Mouse (Mus musculus): ENCODE data around the gene Rab40c. TPM values are rescaled to one million over a fixed set of nuclear protein-coding genes. Genes with fewer than 3 reads are reported as not detected.

Rab40c gene
- polyA plus RNA-seq, 1 experiment = 40.7 TPM

- whole genome bisulfite sequencing = 82% methylated on average over 4 of the region's 4 CpGs
- DNase-seq (ENCODE audit: low read depth, low spot score) = no peak
These were observed 28.0 kb upstream of the Rab40c start for GRCm38 (mm10) chr17:25947576-25947975.

GRCm38 (mm10) chr17:25946891-25947290 is 27.4 kb upstream of the Rab40c start:
- 82% methylated on average over 8 of the region's 8 CpGs for WGBS
- no peak for DNase-seq (ENCODE audit: low read depth, low spot score)

- WGBS = 72% methylated on average over 7 of the region's 7 CpGs
These were observed 26.8 kb upstream of the Rab40c start for GRCm38 (mm10) chr17:25946349-25946748.

GRCm38 (mm10) chr17:25945517-25946155 is 26.1 kb upstream of the Rab40c start:
- 74% methylated on average over 9 of the region's 9 CpGs for WGBS
- no peak for DNase-seq (ENCODE audit: low read depth, low spot score)

More at GRCm38 (mm10) chr17:25946349-25946748, 26.8 kb upstream of the Rab40c start:
- DNase-seq (ENCODE audit: low read depth, low spot score) = no peak

- DNase-seq (ENCODE audit: low read depth, low spot score) = no peak
- WGBS = 55% methylated on average over 6 of the region's 6 CpGs
These were observed 25.0 kb upstream of the Rab40c start, which contains the start of the genes Pigq and Nhlrc4 for GRCm38 (mm10) chr17:25944366-25945163. Pigq (minus strand) TSS chr17:25944936. Nhlrc4 (minus strand) TSS chr17:25944961.

GRCm38 (mm10) chr17:25943769-25944168 is 24.2 kb upstream of the Rab40c start:
- 85% methylated on average over 9 of the region's 9 CpGs for WGBS
- DNase-seq (ENCODE audit: low read depth, low spot score) = no peak

GRCm38 (mm10) chr17:25943221-25943620 is 23.7 kb upstream of the Rab40c start:
- 59% methylated on average over 3 of the region's 3 CpGs for WGBS
- no peak for DNase-seq (ENCODE audit: low read depth, low spot score)

GRCm38 (mm10) chr17:25942597-25943151 is 23.1 kb upstream of the Rab40c start:
- 50% methylated on average over 2 of the region's 2 CpGs for WGBS
- no peak for DNase-seq (ENCODE audit: low read depth, low spot score)

- WGBS = 2% methylated on average over 54 of the region's 54 CpGs
- no peak for DNase-seq (ENCODE audit: low read depth, low spot score)
These were observed 22.1 kb upstream of the Rab40c start for GRCm38 (mm10) chr17:25941511-25942241.

GRCm38 (mm10) chr17:25934526-25934925 is 15.0 kb upstream of the Rab40c start:
- DNase-seq (ENCODE audit: low read depth, low spot score) = no peak
- 79% methylated on average over 1 of the region's 1 CpGs for WGBS

GRCm38 (mm10) chr17:25925348-25925747 is 5.8 kb upstream of the Rab40c start:
- no peak for DNase-seq (ENCODE audit: low read depth, low spot score)
- WGBS = 75% methylated on average over 2 of the region's 2 CpGs

- no peak for DNase-seq (ENCODE audit: low read depth, low spot score)
- WGBS = 54% methylated on average over 5 of the region's 5 CpGs
These were observed 2.6 kb upstream of the Rab40c start for GRCm38 (mm10) chr17:25922120-25922519.

- DNase-seq (ENCODE audit: low read depth, low spot score) = peak; percentile 97
- 1% methylated on average over 39 of the region's 40 CpGs for WGBS
These were observed 487 bp upstream of the Rab40c start for GRCm38 (mm10) chr17:25919786-25920642.

GRCm38 (mm10) chr17:25918037-25918750 is 1.3 kb downstream of the Rab40c start:
- DNase-seq (ENCODE audit: low read depth, low spot score) = no peak

GRCm38 (mm10) chr17:25916931-25917647 is 2.4 kb downstream of the Rab40c start:
- WGBS = 31% methylated on average over 8 of the region's 8 CpGs
- peak; percentile 83 for DNase-seq (ENCODE audit: low read depth, low spot score)

More at GRCm38 (mm10) chr17:25918037-25918750, 1.3 kb downstream of the Rab40c start:
- 53% methylated on average over 9 of the region's 9 CpGs for WGBS

GRCm38 (mm10) chr17:25914295-25914694 is 5.2 kb downstream of the Rab40c start:
- WGBS = 59% methylated on average over 4 of the region's 4 CpGs
- no peak for DNase-seq (ENCODE audit: low read depth, low spot score)

- DNase-seq (ENCODE audit: low read depth, low spot score) = no peak
- 50% methylated on average over 1 of the region's 1 CpGs for WGBS
These were observed 5.7 kb downstream of the Rab40c start for GRCm38 (mm10) chr17:25913877-25914275.

Data from large intestine, adult 2 months (tissue).